Mouse (Mus musculus) spleen, postnatal 10 days (tissue): Measurements from ENCODE around the gene Fsip1.
"Not testable (repeated sequence)": the region's sequence is repeated elsewhere in the genome, so short reads cannot be mapped to it uniquely, and the experiment has no call there.

Source experiments
- DNase-seq, 2 experiments: peaks; one replicate each; pipeline ENCODE4 v3.0.0; 2021 to 2022; ENCODE audit warnings: low spot score in 2 of 2

The Fsip1 gene

GRCm38 (mm10) chr2:118256621-118257053 lies at the start of gene Fsip1:
TSS of gene Fsip1 (minus strand) at chr2:118256966.
- DNase-seq, result peak; percentile 39 to 81

- DNase-seq, result no peak
Measured at GRCm38 (mm10) chr2:118306522-118306895, 49.7 kb upstream of the Fsip1 start.

- DNase-seq, result no peak
Measured at GRCm38 (mm10) chr2:118305827-118306521, 49.2 kb upstream of the Fsip1 start.

GRCm38 (mm10) chr2:118303456-118303855 lies 46.7 kb upstream of the Fsip1 start:
- DNase-seq, result no peak

- no peak for DNase-seq
Measured at GRCm38 (mm10) chr2:118301656-118302055, 44.9 kb upstream of the Fsip1 start.

- DNase-seq, result no peak
Measured at GRCm38 (mm10) chr2:118301041-118301545, 44.3 kb upstream of the Fsip1 start.

GRCm38 (mm10) chr2:118299981-118300380 lies 43.2 kb upstream of the Fsip1 start:
- DNase-seq, result no peak

GRCm38 (mm10) chr2:118298601-118299000 lies 41.8 kb upstream of the Fsip1 start:
- DNase-seq, result no peak

- no peak for DNase-seq
Measured at GRCm38 (mm10) chr2:118297966-118298365, 41.2 kb upstream of the Fsip1 start.

GRCm38 (mm10) chr2:118295505-118295904 lies 38.7 kb upstream of the Fsip1 start:
- DNase-seq, result no peak

GRCm38 (mm10) chr2:118293583-118293982 lies 36.8 kb upstream of the Fsip1 start:
- DNase-seq, result no peak

- not testable (repeated sequence) for DNase-seq
Measured at GRCm38 (mm10) chr2:118289066-118289460, 32.3 kb upstream of the Fsip1 start.

GRCm38 (mm10) chr2:118288326-118289065 lies 31.7 kb upstream of the Fsip1 start:
- no peak for DNase-seq

GRCm38 (mm10) chr2:118287678-118288077 lies 30.9 kb upstream of the Fsip1 start:
- no peak for DNase-seq

- no peak for DNase-seq
Measured at GRCm38 (mm10) chr2:118282467-118282866, 25.7 kb upstream of the Fsip1 start.

- no peak for DNase-seq
Measured at GRCm38 (mm10) chr2:118278249-118278648, 21.5 kb upstream of the Fsip1 start.

GRCm38 (mm10) chr2:118271606-118272005 lies 14.8 kb upstream of the Fsip1 start:
- DNase-seq, result no peak

- no peak for DNase-seq
Measured at GRCm38 (mm10) chr2:118270213-118270612, 13.4 kb upstream of the Fsip1 start.

GRCm38 (mm10) chr2:118263914-118264201 lies 7.1 kb upstream of the Fsip1 start:
- peak in 1 of 2 experiments; percentile 26 for DNase-seq

GRCm38 (mm10) chr2:118263151-118263913 lies 6.6 kb upstream of the Fsip1 start:
- DNase-seq, result peak in 1 of 2 experiments; percentile 43

GRCm38 (mm10) chr2:118262673-118263072 lies 5.9 kb upstream of the Fsip1 start:
- no peak for DNase-seq

GRCm38 (mm10) chr2:118259746-118260145 lies 3.0 kb upstream of the Fsip1 start:
- DNase-seq, result no peak
